Mouse (Mus musculus) heart, adult 18-20 months (tissue): ENCODE data around the gene Dlg4. TPM values are rescaled to one million over a fixed set of nuclear protein-coding genes. Genes with fewer than 3 reads are reported as not detected.
A peak's percentile ranks its signal among the peaks of the same experiment; 100 is the strongest.
"Not testable (repeated sequence)": the region's sequence is repeated elsewhere in the genome, so short reads cannot be mapped to it uniquely, and the experiment has no call there.

Source experiments
- DNase-seq, 2 experiments: peaks; one replicate each; pipeline ENCODE4 v3.0.0; 2021 to 2022; ENCODE audit warnings: mixed read lengths in 1 of 2
- total RNA-seq, 2 experiments: library from RNA; stranded (reverse); gene quantifications; 2 replicates each; pipeline ENCODE4 v1.2.3; 2021

Gene Dlg4
- total RNA-seq, 2 experiments from 2014 or later = 5.9 to 6.8 TPM

- peak; percentile 57 to 71 for DNase-seq
These were observed 20.3 kb upstream of the Dlg4 start for GRCm38 (mm10) chr11:69996161-69997061.

GRCm38 (mm10) chr11:69997070-69997509 is 19.7 kb upstream of the Dlg4 start:
- DNase-seq = peak; percentile 92 to 94

- DNase-seq = peak in 1 of 2 experiments; percentile 28
These were observed 17.9 kb upstream of the Dlg4 start for GRCm38 (mm10) chr11:69998567-69999491.

- DNase-seq = no peak
These were observed 17.1 kb upstream of the Dlg4 start for GRCm38 (mm10) chr11:69999666-70000065.

- peak; percentile 91 to 94 for DNase-seq
These were observed 16.3 kb upstream of the Dlg4 start, which contains the start of gene Dvl2 for GRCm38 (mm10) chr11:70000396-70000898. TSS of gene Dvl2 (plus strand) at chr11:70000595.

- no peak for DNase-seq
These were observed 15.6 kb upstream of the Dlg4 start for GRCm38 (mm10) chr11:70001159-70001558.

- no peak for DNase-seq
These were observed 14.9 kb upstream of the Dlg4 start for GRCm38 (mm10) chr11:70001865-70002264.

- DNase-seq = no peak
These were observed 14.3 kb upstream of the Dlg4 start for GRCm38 (mm10) chr11:70002471-70002870.

GRCm38 (mm10) chr11:70005521-70005920 is 11.2 kb upstream of the Dlg4 start:
- DNase-seq = no peak

GRCm38 (mm10) chr11:70010033-70010432 is 6.7 kb upstream of the Dlg4 start:
- no peak for DNase-seq

- no peak for DNase-seq
These were observed 6.2 kb upstream of the Dlg4 start for GRCm38 (mm10) chr11:70010548-70010947.

GRCm38 (mm10) chr11:70010961-70011360 is 5.8 kb upstream of the Dlg4 start:
- no peak for DNase-seq

GRCm38 (mm10) chr11:70012931-70013330 is 3.8 kb upstream of the Dlg4 start:
- no peak for DNase-seq

GRCm38 (mm10) chr11:70013408-70013807 is 3.3 kb upstream of the Dlg4 start:
- no peak for DNase-seq

- DNase-seq = no peak
These were observed 2.7 kb upstream of the Dlg4 start for GRCm38 (mm10) chr11:70014051-70014450.

- DNase-seq = peak; percentile 94 to 95
These were observed 1.7 kb upstream of the Dlg4 start, which contains the start of gene Acadvl for GRCm38 (mm10) chr11:70014880-70015558. TSS of gene Acadvl (minus strand) at chr11:70015411.

GRCm38 (mm10) chr11:70015677-70016076 is 1.1 kb upstream of the Dlg4 start:
- no peak for DNase-seq

- DNase-seq = not testable (repeated sequence)
These were observed 565 bp upstream of the Dlg4 start for GRCm38 (mm10) chr11:70016177-70016576.

GRCm38 (mm10) chr11:70017199-70017767 is 541 bp downstream of the Dlg4 start:
- DNase-seq = no peak

GRCm38 (mm10) chr11:70018131-70018990 is 1.6 kb downstream of the Dlg4 start:
- peak; percentile 42 to 62 for DNase-seq
